Mouse (Mus musculus): ENCODE data around the gene Cyp4a10. TPM values are rescaled to one million over a fixed set of nuclear protein-coding genes. Genes with fewer than 3 reads are reported as not detected.
"Not testable (repeated sequence)": the region's sequence is repeated elsewhere in the genome, so short reads cannot be mapped to it uniquely, and the experiment has no call there.

Cyp4a10 gene
- not detected in 2 replicates for polyA plus RNA-seq (2014; fragmentation: Nextera tagmentation; extraction: Ambion mirVana)

GRCm38 (mm10) chr4:115518000-115518399 lies at the start of gene Cyp4a10:
TSS of gene Cyp4a10 (plus strand) at chr4:115518264.
- 94% methylated on average over 5 of the region's 5 CpGs for WGBS
- not testable (repeated sequence) for H3K4me1 ChIP-seq (ENCODE audit: control insufficient read depth, insufficient read depth, low read length); H3K9ac ChIP-seq (replicated peaks; ENCODE audit: low read depth, low read length); H3K36me3 ChIP-seq (ENCODE audit: control insufficient read depth, insufficient read depth, low read length); H3K27me3 ChIP-seq (ENCODE audit: control insufficient read depth, insufficient read depth, low read length); H3K27ac ChIP-seq (ENCODE audit: low read depth, low read length); H3K4me3 ChIP-seq (ENCODE audit: low read depth, low read length); H3K9me3 ChIP-seq (ENCODE audit: control insufficient read depth, low read length); H3K4me2 ChIP-seq (ENCODE audit: low read depth, low read length); ATAC-seq (ENCODE audit: low read depth)

- H3K4me2 ChIP-seq (ENCODE audit: low read depth, low read length); H3K9me3 ChIP-seq (ENCODE audit: control insufficient read depth, low read length); H3K27ac ChIP-seq (ENCODE audit: low read depth, low read length); H3K4me3 ChIP-seq (ENCODE audit: low read depth, low read length); H3K9ac ChIP-seq (replicated peaks; ENCODE audit: low read depth, low read length); ATAC-seq (ENCODE audit: low read depth); H3K4me1 ChIP-seq (ENCODE audit: control insufficient read depth, insufficient read depth, low read length); H3K36me3 ChIP-seq (ENCODE audit: control insufficient read depth, insufficient read depth, low read length); H3K27me3 ChIP-seq (ENCODE audit: control insufficient read depth, insufficient read depth, low read length): not testable (repeated sequence)
- WGBS = 83% methylated on average over 3 of the region's 3 CpGs
Measured at GRCm38 (mm10) chr4:115473585-115473984, 44.5 kb upstream of the Cyp4a10 start.

GRCm38 (mm10) chr4:115476051-115476450 lies 42.0 kb upstream of the Cyp4a10 start:
- not testable (repeated sequence) for H3K4me3 ChIP-seq (ENCODE audit: low read depth, low read length); H3K4me2 ChIP-seq (ENCODE audit: low read depth, low read length); ATAC-seq (ENCODE audit: low read depth); H3K27me3 ChIP-seq (ENCODE audit: control insufficient read depth, insufficient read depth, low read length); H3K36me3 ChIP-seq (ENCODE audit: control insufficient read depth, insufficient read depth, low read length); H3K27ac ChIP-seq (ENCODE audit: low read depth, low read length); H3K9ac ChIP-seq (replicated peaks; ENCODE audit: low read depth, low read length); H3K9me3 ChIP-seq (ENCODE audit: control insufficient read depth, low read length); H3K4me1 ChIP-seq (ENCODE audit: control insufficient read depth, insufficient read depth, low read length)

GRCm38 (mm10) chr4:115481006-115481652 lies 36.9 kb upstream of the Cyp4a10 start:
- Histone ChIP-seq H3K27ac (ENCODE audit: low read depth, low read length) (no peak overlapping the region), H3K27me3 (ENCODE audit: control insufficient read depth, insufficient read depth, low read length) (no peaks in the 10 kb centered on the region), H3K4me1 (ENCODE audit: control insufficient read depth, insufficient read depth, low read length) (no peaks in the 10 kb centered on the region), H3K9ac (replicated peaks; ENCODE audit: low read depth, low read length) (no peak overlapping the region), H3K9me3 (ENCODE audit: control insufficient read depth, low read length) (no peaks in the 10 kb centered on the region), H3K36me3 (ENCODE audit: control insufficient read depth, insufficient read depth, low read length) (no peaks in the 10 kb centered on the region), H3K4me2 (ENCODE audit: low read depth, low read length) (no peak overlapping the region), H3K4me3 (ENCODE audit: low read depth, low read length) (no peak overlapping the region)
- no peak for ATAC-seq (ENCODE audit: low read depth)
- WGBS = 86% methylated on average over 6 of the region's 6 CpGs

- 81% methylated on average over 1 of the region's 1 CpGs for WGBS
- Histone ChIP-seq H3K4me2 (ENCODE audit: low read depth, low read length) (no peak within 1 kb of the TSS), H3K4me1 (ENCODE audit: control insufficient read depth, insufficient read depth, low read length) (no peaks in the 10 kb centered on the region), H3K9ac (replicated peaks; ENCODE audit: low read depth, low read length) (no peak within 1 kb of the TSS), H3K9me3 (ENCODE audit: control insufficient read depth, low read length) (no peaks in the 10 kb centered on the region), H3K27ac (ENCODE audit: low read depth, low read length) (no peak within 1 kb of the TSS), H3K4me3 (ENCODE audit: low read depth, low read length) (no peak within 1 kb of the TSS), H3K36me3 (ENCODE audit: control insufficient read depth, insufficient read depth, low read length) (no peaks in the 10 kb centered on the region), H3K27me3 (ENCODE audit: control insufficient read depth, insufficient read depth, low read length) (no peaks in the 10 kb centered on the region)
- ATAC-seq (ENCODE audit: low read depth) = no peak
Measured at GRCm38 (mm10) chr4:115496001-115496400, 22.1 kb upstream of the Cyp4a10 start, which contains the start of gene Cyp4a14. TSS of gene Cyp4a14 (minus strand) at chr4:115496142.

- H3K9ac ChIP-seq (replicated peaks; ENCODE audit: low read depth, low read length) = no peak overlapping the region
- H3K9me3 ChIP-seq (ENCODE audit: control insufficient read depth, low read length) = no peaks in the 10 kb centered on the region
- H3K4me3 ChIP-seq (ENCODE audit: low read depth, low read length) = no peak overlapping the region
- no peak overlapping the region for H3K27ac ChIP-seq (ENCODE audit: low read depth, low read length)
- H3K27me3 ChIP-seq (ENCODE audit: control insufficient read depth, insufficient read depth, low read length) = no peaks in the 10 kb centered on the region
- ATAC-seq (ENCODE audit: low read depth) = no peak
- no peaks in the 10 kb centered on the region for H3K36me3 ChIP-seq (ENCODE audit: control insufficient read depth, insufficient read depth, low read length)
- H3K4me2 ChIP-seq (ENCODE audit: low read depth, low read length) = no peak overlapping the region
- 90% methylated on average over 3 of the region's 3 CpGs for WGBS
- no peaks in the 10 kb centered on the region for H3K4me1 ChIP-seq (ENCODE audit: control insufficient read depth, insufficient read depth, low read length)
Measured at GRCm38 (mm10) chr4:115497466-115497865, 20.6 kb upstream of the Cyp4a10 start.

- H3K36me3 ChIP-seq (ENCODE audit: control insufficient read depth, insufficient read depth, low read length); H3K9me3 ChIP-seq (ENCODE audit: control insufficient read depth, low read length); H3K4me1 ChIP-seq (ENCODE audit: control insufficient read depth, insufficient read depth, low read length); H3K4me3 ChIP-seq (ENCODE audit: low read depth, low read length); H3K27me3 ChIP-seq (ENCODE audit: control insufficient read depth, insufficient read depth, low read length); H3K4me2 ChIP-seq (ENCODE audit: low read depth, low read length); ATAC-seq (ENCODE audit: low read depth); H3K27ac ChIP-seq (ENCODE audit: low read depth, low read length); H3K9ac ChIP-seq (replicated peaks; ENCODE audit: low read depth, low read length): not testable (repeated sequence)
Measured at GRCm38 (mm10) chr4:115513964-115514363, 4.1 kb upstream of the Cyp4a10 start.

GRCm38 (mm10) chr4:115519444-115519843 lies 1.4 kb downstream of the Cyp4a10 start:
- H3K27ac ChIP-seq (ENCODE audit: low read depth, low read length) = no peak overlapping the region
- H3K9me3 ChIP-seq (ENCODE audit: control insufficient read depth, low read length) = no peaks in the 10 kb centered on the region
- no peaks in the 10 kb centered on the region for H3K36me3 ChIP-seq (ENCODE audit: control insufficient read depth, insufficient read depth, low read length)
- H3K9ac ChIP-seq (replicated peaks; ENCODE audit: low read depth, low read length) = no peak overlapping the region
- H3K4me3 ChIP-seq (ENCODE audit: low read depth, low read length) = no peak overlapping the region
- no peaks in the 10 kb centered on the region for H3K27me3 ChIP-seq (ENCODE audit: control insufficient read depth, insufficient read depth, low read length)
- no peak overlapping the region for H3K4me2 ChIP-seq (ENCODE audit: low read depth, low read length)
- no peaks in the 10 kb centered on the region for H3K4me1 ChIP-seq (ENCODE audit: control insufficient read depth, insufficient read depth, low read length)
- 83% methylated on average over 4 of the region's 4 CpGs for WGBS
- ATAC-seq (ENCODE audit: low read depth) = no peak

GRCm38 (mm10) chr4:115521766-115522165 lies 3.7 kb downstream of the Cyp4a10 start:
- H3K36me3 ChIP-seq (ENCODE audit: control insufficient read depth, insufficient read depth, low read length) = no peaks in the 10 kb centered on the region
- H3K27me3 ChIP-seq (ENCODE audit: control insufficient read depth, insufficient read depth, low read length) = no peaks in the 10 kb centered on the region
- no peaks in the 10 kb centered on the region for H3K4me1 ChIP-seq (ENCODE audit: control insufficient read depth, insufficient read depth, low read length)
- no peak for ATAC-seq (ENCODE audit: low read depth)
- WGBS = 98% methylated on average over 2 of the region's 2 CpGs
- H3K4me2 ChIP-seq (ENCODE audit: low read depth, low read length) = no peak overlapping the region
- no peak overlapping the region for H3K9ac ChIP-seq (replicated peaks; ENCODE audit: low read depth, low read length)
- no peak overlapping the region for H3K27ac ChIP-seq (ENCODE audit: low read depth, low read length)
- H3K9me3 ChIP-seq (ENCODE audit: control insufficient read depth, low read length) = no peaks in the 10 kb centered on the region
- H3K4me3 ChIP-seq (ENCODE audit: low read depth, low read length) = no peak overlapping the region
